Mouse (Mus musculus): Measurements from ENCODE around the gene Hcrtr2.

Hcrtr2 gene

DNA sequence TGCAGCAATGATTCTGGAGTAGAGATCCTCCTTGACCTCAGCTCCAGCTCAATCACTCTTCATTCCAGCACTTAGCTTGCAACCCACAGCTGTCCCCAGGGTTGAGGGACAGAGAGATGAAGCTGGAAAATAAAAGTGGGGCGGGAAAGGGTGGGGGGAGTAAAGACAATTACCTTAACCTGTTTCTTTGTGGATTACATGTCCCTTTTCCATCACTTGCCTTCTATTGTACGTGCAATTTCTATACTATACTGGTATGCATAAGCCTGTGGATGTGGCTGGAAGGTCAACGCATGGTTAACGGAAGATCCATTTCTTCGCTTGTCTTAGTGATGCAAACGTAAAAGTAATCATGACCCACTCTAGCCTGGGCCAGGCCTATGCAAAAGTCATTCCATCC is at the start of gene Hcrtr2:
Hcrtr2 (minus strand) TSS at position 101 of the 400 bp plus-strand sequence.
- DNase-seq (ENCODE audit: low spot score in 2 of 2): no peak

DNA sequence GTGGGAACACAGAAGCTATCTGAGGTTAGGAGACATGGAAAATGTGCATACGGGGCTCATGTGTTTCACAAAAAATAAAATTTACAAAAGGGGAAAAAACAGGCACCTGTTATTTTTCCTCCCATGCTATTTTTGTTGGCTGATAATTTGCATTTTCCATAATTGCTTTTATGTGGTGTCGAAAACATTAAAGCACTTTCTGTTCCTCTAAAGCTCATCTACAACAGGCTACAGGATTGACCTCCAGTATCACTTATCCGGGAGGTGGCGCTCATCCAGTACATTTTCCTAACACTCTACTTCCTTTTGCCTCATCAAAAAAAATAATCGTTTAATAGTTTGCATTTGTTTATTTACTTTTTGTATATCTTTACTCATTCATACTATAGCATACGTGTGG is 41.2 kb upstream of the Hcrtr2 start:
- no peak for DNase-seq (ENCODE audit: low spot score in 2 of 2)

DNA sequence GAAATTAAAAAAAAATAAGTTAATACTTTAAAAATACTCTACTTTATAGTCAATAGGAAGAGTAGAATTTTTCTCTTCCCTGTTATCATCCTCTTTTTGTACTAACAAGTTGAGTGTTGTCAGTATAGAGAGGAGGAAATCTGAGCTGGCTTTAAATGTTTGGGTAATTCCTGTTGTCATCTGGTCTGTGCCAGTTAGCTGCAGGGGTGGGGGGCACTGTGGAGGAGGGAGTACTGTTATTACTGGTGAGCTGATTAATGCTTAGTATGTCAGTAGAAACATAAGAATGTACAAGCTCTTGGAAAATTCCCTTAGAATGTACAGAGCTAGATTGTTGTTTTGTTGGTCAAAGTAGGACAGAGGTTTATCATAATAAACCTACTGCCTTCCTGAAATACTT is 36.7 kb upstream of the Hcrtr2 start:
- DNase-seq (ENCODE audit: low spot score in 2 of 2): no peak

DNA sequence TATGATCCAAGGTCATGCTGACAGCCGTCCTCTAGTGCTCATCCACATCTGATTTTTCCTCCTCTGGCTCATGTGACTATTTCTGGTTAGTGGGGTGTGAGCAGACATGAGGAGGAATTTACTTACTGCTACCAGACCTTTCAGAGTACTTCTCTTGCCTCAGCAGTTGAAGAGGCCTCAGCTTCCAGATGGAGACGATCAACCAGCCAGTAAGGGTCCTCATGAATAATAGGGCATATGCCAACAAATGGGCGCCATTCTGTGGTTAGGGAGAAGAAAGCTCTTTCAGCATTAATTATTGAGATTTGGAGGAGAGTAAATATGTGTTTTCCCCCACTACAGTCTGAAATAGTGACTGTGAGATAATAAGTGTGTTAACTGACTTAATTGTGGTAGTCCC is 28.7 kb upstream of the Hcrtr2 start:
- no peak for DNase-seq (ENCODE audit: low spot score in 2 of 2)

DNA sequence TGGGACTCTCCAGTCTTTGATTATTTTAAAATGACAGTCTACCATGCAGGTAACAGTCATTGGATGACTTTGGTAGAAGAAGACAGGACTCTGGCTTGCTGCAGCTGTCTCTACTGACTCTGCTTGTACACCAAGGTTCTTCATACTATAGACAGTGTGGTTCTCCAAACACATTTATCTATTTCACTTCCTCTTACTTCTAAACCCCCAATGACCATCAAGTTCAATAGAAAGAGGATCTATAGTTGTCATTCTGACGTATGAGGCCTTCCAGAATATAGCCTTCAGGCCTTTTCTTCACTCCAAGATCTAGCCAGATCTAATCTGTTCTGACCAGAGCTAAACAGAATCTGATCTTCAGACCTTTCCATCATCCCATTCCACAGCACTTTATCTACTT is 23.6 kb upstream of the Hcrtr2 start:
- no peak for DNase-seq (ENCODE audit: low spot score in 2 of 2)

DNA sequence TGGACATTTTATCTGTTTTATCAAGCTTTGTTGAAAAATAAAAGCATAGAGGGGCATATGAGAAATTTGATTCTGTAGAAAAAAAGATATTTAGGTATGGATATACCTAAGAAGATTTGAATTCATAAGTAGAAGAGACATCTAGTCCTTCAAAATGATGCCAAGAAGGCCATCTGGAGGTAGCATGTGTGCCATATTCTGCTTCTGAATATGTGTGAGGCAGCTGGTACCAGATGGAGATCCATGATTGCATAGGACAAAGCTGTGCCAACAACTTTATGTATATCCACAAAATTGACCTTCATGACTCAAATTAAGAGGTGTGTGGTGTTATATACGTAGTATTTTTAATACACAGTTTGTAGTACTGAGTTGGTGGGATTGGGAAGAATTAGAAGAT is 7.4 kb upstream of the Hcrtr2 start:
- DNase-seq (ENCODE audit: low spot score in 2 of 2): no peak

DNA sequence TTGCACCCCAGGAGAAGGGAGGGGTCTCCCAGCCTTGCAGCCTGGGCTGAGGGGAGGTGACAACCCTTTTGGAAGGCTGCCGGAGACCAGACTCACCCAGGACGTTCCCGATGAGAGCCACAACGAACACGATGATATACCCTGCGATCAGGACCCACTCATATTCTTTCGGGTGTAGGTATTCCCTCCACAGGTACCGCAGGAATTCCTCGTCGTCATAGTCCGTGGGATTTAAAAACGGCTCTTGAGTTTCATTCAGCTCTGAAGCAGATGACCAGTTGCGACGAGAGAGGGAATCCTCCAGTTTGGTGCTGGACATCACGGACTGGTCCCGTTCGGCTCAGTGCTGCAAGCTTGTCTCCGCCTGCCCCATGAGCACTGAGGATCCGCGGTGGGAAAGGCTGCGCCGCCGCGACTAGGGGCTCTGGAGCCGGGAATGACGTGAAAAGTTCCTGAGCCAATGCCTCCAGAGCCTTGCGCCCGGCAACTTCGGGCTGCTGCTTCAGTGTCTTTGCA is 412 bp downstream of the Hcrtr2 start:
- DNase-seq (ENCODE audit: low spot score in 2 of 2): no peak

DNA sequence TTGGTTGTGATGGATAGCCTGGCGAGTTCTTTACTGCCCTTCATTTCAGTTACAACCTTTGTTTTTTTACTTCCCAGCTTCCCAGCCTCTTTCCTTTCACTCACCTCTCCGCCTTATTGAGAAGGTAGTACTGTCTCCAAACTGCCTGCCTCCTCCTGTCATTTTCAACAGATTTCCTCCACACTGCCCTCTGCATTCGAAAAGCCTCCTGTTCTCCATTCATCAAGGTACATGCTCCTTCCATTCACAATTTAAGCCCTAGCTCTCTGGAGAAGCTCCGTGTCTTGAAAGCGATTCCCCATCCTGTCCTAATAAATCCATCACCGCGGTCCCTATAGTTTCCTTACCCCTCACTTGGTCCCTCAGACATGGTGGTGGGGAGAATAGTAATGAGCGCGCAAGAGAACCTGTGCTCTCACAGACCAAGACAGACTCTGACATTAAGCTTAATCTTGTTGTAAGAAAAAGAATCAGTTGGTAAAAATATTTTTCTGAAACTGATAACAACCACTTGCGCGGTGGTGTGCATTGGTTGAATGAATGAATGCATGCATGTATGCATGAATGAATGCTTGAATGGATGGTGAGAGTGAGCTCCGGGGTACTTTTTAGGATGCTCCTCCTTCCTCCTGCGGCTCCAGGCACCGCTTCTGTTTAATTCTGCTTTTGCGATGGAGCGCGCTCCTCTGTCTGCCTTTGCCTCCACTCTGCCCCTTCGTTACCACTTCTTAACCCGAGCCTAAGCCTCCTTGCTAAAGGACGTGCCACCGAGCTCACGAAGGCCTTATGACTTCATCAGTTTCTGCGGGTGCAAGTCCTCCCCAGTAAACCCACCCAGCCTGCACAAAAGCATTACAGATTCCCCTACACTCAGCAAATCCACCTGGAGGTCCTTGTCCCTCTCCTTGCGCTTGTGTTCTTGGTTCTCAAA is 1.3 kb downstream of the Hcrtr2 start:
- DNase-seq (ENCODE audit: low spot score in 2 of 2): no peak

DNA sequence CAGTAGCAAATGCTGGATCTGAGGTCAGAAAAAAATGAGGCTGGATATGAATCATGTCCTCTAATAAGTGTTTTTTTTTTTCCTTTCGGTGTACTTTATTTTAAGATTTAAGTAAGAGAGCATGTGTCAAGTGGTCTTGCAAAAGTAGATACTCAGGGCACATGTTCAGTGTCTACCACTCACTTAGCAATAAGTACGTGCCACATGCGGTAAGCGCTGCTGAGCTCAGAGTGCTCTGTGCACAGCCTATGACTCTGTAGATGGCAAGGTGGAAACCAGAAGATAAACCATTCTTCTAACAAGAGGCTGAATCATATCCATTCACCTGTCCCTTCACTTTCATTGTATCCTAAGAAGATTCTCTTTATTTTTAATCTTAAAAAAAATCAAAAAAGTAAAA is 2.1 kb downstream of the Hcrtr2 start:
- no peak for DNase-seq (ENCODE audit: low spot score in 2 of 2)

DNA sequence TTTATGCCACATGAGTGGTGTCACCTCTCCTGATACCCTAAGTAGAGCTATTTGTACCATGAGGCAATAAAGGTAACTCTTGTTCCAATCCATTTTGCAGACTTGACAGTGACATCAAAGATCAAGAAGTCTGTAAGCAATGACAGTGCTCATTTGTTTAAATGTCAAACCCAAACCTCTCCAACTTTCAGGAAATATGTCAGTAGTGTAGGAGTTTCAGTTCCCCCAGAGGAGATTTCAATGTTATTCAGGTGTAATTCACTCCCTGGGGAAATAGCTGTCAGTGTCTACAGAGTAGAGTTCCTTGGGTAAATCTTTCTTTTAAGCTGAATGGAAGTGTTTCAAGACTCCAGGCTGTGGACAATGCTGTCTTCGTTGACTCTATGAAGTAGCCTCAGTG is 2.9 kb downstream of the Hcrtr2 start:
- no peak for DNase-seq (ENCODE audit: low spot score in 2 of 2)

DNA sequence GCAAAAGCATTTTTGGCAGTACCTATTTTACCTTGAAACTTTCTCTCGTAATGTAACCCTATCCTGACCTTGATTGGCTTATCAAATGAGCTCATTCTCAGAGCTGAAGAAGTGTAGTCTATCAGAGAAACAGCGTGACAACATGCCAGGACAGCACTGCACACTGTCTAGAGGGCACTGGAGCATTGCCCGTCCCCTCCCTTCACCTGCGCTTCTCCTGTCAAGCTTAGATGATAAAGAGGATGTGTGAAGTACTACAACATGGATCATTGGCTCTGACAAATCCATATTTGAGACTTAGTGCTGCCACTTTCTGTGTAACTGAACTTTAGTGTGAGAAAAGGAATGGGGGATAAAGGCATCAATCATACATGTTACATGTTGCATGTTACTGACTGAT is 5.4 kb downstream of the Hcrtr2 start:
- DNase-seq (ENCODE audit: low spot score in 2 of 2): peak in 1 of 2 experiments; percentile 7

DNA sequence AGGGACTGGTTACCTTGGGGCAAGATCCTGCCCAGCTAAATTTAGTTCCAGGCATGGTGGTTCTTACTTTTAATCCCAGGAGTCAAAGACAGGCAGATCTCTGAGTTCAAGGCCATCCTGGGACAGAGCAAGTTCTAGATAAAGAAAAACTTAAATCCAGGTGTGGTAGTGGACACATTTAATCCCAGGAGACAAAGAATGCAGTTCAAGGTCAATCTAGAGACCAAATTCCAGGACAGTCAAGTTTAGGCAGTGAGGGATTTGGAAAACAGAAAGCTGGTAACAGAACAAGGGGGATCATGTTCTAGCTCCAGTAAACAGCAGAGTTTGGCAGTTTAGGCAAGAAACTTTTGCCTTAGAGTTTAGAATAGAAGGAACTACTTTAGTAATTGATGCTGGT is 8.6 kb downstream of the Hcrtr2 start:
- no peak for DNase-seq (ENCODE audit: low spot score in 2 of 2)

DNA sequence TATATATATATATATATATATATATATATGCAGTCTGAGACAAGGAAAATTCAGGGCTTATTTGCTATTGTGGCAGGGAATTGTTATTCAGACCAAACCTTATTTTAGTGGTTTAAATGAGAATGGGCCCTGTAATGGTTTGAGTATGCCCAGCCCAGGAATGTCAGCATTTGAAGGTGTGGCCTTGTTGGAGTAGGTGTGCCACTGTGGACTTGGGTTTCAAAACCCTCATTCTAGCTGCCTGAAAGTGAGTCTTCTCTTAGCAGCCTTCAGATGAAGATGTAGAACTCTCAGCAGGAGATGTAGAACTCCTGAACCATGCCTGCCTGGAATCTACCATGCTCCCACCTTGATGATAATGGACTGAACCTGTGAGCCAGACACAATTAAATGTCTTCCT is 9.7 kb downstream of the Hcrtr2 start:
- DNase-seq (ENCODE audit: low spot score in 2 of 2): no peak

DNA sequence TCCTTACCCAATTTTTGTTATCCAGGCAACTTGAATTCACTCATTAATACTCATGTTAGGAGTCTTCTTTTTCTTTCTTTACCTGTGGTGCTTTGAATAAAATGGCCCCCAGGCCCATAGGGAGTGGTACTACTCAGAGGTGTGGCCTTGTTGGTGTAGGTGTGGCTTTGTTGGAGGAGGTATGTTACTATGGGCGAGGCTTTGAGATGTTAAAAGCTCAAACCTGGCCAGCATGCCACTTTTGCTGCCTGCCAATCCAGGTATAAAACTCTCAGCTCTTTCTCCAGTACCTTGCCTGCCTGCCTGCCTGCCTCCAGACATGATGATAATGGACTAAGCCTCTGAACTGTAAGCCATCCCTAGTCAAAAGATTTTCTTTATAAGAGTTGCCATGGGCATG is 11.4 kb downstream of the Hcrtr2 start:
- no peak for DNase-seq (ENCODE audit: low spot score in 2 of 2)

DNA sequence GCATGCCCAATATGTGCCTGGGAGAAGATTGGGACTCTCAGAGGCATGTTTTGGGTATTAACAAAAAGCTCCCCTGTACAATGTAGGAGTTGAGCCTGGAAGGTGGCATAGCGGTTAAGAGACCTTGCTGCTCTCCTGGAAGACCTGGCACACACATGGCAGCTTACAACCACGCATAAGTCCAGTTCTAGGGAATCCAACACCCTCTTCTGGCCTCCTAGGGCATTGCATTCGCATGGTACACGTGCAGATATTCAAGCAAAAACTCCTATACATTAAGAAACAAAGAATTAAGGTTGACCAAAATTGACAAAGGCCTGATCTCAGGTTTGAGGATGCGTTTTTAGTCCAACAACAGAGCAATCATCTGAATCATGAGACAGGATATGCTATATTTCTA is 32.3 kb downstream of the Hcrtr2 start:
- no peak for DNase-seq (ENCODE audit: low spot score in 2 of 2)

DNA sequence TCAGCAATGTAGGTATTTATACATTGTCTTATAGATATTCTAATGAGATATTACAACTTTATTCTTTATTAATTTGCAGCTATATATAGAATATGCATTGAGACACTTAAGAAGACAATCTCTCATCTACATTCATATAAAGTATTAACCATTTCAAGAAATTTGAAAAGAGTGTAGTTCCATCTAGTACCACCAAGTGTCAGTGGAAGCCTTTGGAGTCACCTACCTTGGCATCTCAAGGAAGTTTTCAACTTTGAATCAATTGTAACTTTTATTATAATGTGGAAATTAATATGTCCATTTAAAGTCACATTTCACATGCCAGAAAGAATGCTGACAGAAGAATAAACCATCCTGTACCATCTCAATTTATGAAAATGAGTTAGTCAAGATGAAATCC is 52.8 kb downstream of the Hcrtr2 start:
- DNase-seq (ENCODE audit: low spot score in 2 of 2): no peak

DNA sequence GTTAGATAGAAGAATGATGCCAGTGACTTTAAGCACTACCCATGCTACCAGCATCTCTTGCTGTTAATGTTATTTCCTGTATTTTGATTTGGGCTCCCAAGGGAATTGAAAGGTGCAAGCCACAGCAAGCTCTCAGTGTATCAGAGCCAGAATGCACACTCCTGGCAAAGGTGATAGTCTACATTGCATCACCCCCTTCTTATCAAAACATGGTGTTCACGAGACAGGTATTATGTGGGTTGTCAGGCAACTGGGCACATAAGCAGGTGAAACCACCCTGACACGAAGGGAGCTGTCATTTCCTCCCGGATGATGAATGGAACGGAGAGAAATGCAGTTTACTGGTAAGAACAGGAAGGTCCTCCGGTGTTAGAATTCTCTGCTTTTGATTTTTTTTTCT is 65.9 kb downstream of the Hcrtr2 start:
- DNase-seq (ENCODE audit: low spot score in 2 of 2): no peak

DNA sequence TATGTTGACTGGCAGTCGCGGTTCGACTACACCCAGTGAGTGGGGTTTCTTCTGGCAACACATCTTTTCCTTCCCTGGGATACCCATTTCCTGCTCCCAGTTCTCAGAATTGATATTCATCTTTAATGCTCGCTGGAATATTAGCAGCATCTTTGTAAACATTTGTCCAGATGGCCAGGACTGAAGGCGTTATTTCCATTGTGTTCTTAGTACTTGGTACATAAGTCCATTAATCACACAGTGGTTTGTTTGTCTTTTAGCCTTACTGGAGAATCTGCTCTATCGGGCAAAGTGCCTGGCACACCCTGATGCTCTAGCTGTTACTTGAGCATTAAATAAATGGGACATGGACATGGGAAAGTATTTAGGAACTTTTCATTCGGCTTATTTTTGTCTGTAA is 71.1 kb downstream of the Hcrtr2 start:
- DNase-seq (ENCODE audit: low spot score in 2 of 2): no peak

DNA sequence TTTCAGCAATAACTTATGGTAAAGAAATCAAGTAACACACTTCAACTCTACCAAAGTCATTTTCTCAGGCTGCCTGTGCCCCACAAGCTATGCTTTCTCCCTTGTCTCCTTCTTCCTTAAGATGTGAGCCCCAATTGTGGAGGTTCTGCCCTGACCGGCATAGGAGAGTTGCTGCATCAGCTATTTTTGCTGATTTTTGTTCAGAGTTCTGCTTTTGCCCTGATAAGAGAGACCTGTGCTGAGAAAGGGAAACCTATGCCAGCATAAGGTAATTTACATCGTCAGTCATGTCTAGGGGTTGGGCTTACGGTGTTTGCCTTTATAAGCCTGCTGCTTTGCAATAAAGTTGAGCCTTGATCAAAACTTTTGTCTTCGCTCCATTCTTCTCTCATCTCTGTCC is 71.5 kb downstream of the Hcrtr2 start:
- no peak for DNase-seq (ENCODE audit: low spot score in 2 of 2)

DNA sequence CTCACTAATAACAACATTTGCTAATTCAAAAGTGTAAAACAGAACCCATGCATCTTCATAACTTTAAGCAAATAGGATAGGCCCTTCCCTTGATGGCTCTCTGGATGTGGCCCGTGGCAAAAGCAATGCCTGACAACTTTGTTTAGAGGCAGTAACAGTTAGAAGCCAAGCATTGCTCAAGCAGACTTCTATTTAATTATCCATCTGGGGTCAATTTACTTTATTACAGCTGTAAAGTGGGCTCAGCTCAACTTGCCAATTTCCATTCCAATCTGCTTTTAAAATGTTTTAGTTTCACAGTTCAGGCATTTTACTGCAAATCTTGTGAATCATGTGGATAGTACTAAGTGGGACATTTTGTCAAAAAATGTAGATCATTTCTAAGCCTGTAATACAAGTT is 81.3 kb downstream of the Hcrtr2 start:
- DNase-seq (ENCODE audit: low spot score in 2 of 2): no peak

DNA sequence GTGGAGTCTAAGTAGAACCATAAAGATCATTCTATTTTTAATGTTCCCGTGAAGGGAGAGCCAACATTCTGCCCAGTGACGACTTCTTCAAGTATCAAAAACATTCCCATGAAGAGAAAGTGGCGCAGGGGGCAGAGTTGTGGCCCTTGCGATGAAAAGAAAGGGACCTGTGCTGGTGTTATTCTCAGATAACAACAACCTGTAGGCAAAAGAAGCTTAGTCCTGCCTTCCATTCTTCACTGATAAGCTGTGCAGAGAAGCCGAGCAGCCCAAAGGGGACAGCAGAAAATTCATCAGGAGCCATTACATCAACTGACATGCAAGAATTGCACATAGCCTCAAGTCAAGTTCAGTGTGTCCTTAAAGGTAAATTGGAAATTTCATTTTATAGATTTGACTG is 85.7 kb downstream of the Hcrtr2 start:
- no peak for DNase-seq (ENCODE audit: low spot score in 2 of 2)

DNA sequence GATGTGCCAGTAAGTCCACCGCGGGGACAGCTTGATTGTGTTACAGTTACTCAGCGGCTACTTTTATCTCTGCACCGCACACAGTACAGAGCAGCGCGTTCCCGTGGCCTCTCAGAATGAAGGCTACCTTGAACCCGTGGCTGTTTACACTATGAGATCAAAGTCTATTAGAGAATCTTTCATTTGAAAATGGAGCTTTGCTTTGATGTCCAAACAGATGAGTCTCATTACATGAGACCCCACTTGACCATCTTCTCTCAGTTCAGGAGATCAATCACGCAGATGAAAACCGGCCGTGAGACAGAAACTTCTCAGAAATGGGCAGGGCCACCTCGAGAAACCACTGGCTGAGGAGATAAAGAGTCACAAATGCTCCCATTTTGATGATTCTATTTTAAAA is 86.4 kb downstream of the Hcrtr2 start:
- DNase-seq (ENCODE audit: low spot score in 2 of 2): no peak

DNA sequence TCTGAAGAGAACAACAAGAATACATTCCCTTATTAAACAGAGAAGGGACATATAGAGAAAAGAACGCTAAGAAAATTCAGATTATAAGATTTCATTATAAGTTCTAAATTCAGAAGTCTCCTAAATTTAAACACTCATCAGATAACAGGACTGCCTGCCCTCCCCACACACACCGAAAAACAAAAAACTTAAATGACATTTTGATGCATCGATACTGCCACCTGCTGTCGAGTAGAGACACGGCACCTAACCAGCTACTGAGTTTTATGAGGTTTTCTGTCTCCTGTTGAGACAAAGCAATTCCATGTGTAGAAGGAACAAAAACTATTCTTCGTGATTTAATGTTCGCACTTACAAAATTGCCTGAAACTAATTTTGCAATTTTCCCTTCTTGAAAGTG is 87.0 kb downstream of the Hcrtr2 start:
- DNase-seq (ENCODE audit: low spot score in 2 of 2): peak; percentile 1 to 33

All from natural killer cell, adult 2 months (primary cell).